Mouse (Mus musculus): Measurements from ENCODE around the gene Dynlt1c. TPM values are rescaled to one million over a fixed set of nuclear protein-coding genes. Genes with fewer than 3 reads are reported as not detected.
"Not testable (repeated sequence)": the region's sequence is repeated elsewhere in the genome, so short reads cannot be mapped to it uniquely, and the experiment has no call there.

The Dynlt1c gene
- total RNA-seq, 2 experiments from 2014 or later: 1.4 to 1.6 TPM

GRCm38 (mm10) chr17:6617689-6618400, 16.4 kb downstream of the Dynlt1c start:
- DNase-seq (ENCODE audit: low spot score): not testable (repeated sequence)

- not testable (repeated sequence) for DNase-seq (ENCODE audit: low spot score)
Measured at GRCm38 (mm10) chr17:6619271-6619670, 17.8 kb downstream of the Dynlt1c start.

GRCm38 (mm10) chr17:6620035-6620434, 18.6 kb downstream of the Dynlt1c start:
- DNase-seq (ENCODE audit: low spot score): not testable (repeated sequence)

GRCm38 (mm10) chr17:6620730-6621451, 19.4 kb downstream of the Dynlt1c start:
- DNase-seq (ENCODE audit: low spot score): not testable (repeated sequence)

GRCm38 (mm10) chr17:6621976-6622375, 20.5 kb downstream of the Dynlt1c start:
- not testable (repeated sequence) for DNase-seq (ENCODE audit: low spot score)

GRCm38 (mm10) chr17:6624926-6625558, 23.6 kb downstream of the Dynlt1c start:
- not testable (repeated sequence) for DNase-seq (ENCODE audit: low spot score)

GRCm38 (mm10) chr17:6630398-6630797, 28.9 kb downstream of the Dynlt1c start:
- not testable (repeated sequence) for DNase-seq (ENCODE audit: low spot score)

- DNase-seq (ENCODE audit: low spot score): not testable (repeated sequence)
Measured at GRCm38 (mm10) chr17:6632850-6633249, 31.4 kb downstream of the Dynlt1c start.

- DNase-seq (ENCODE audit: low spot score): not testable (repeated sequence)
Measured at GRCm38 (mm10) chr17:6635781-6636180, 34.3 kb downstream of the Dynlt1c start.

- no peak for DNase-seq (ENCODE audit: low spot score)
Measured at GRCm38 (mm10) chr17:6636861-6637260, 35.4 kb downstream of the Dynlt1c start.

- not testable (repeated sequence) for DNase-seq (ENCODE audit: low spot score)
Measured at GRCm38 (mm10) chr17:6637434-6637833, 36.0 kb downstream of the Dynlt1c start.

- DNase-seq (ENCODE audit: low spot score): not testable (repeated sequence)
Measured at GRCm38 (mm10) chr17:6638444-6638843, 37.0 kb downstream of the Dynlt1c start.

GRCm38 (mm10) chr17:6639486-6639885, 38.0 kb downstream of the Dynlt1c start:
- DNase-seq (ENCODE audit: low spot score): not testable (repeated sequence)

- not testable (repeated sequence) for DNase-seq (ENCODE audit: low spot score)
Measured at GRCm38 (mm10) chr17:6640044-6640637, 38.7 kb downstream of the Dynlt1c start.

GRCm38 (mm10) chr17:6640771-6641429, 39.4 kb downstream of the Dynlt1c start:
- not testable (repeated sequence) for DNase-seq (ENCODE audit: low spot score)

- DNase-seq (ENCODE audit: low spot score): not testable (repeated sequence)
Measured at GRCm38 (mm10) chr17:6644210-6644609, 42.7 kb downstream of the Dynlt1c start.

GRCm38 (mm10) chr17:6644673-6645072, 43.2 kb downstream of the Dynlt1c start:
- not testable (repeated sequence) for DNase-seq (ENCODE audit: low spot score)

GRCm38 (mm10) chr17:6645668-6646067, 44.2 kb downstream of the Dynlt1c start:
- not testable (repeated sequence) for DNase-seq (ENCODE audit: low spot score)

GRCm38 (mm10) chr17:6646841-6647240, 45.4 kb downstream of the Dynlt1c start:
- DNase-seq (ENCODE audit: low spot score): not testable (repeated sequence)

- not testable (repeated sequence) for DNase-seq (ENCODE audit: low spot score)
Measured at GRCm38 (mm10) chr17:6647452-6647851, 46.0 kb downstream of the Dynlt1c start.

All from gastrocnemius, adult 18-20 months (tissue).